In genomic region chr11:8579789-8580188, GRCm38 (mm10) we compare ENCODE assay signal across 10 mouse cellular contexts.
DNase-seq lines count a peak whose midpoint lies in the region; ATAC-seq and TF ChIP-seq lines count a peak whose summit lies in the region.
"Had no signal": no experiment of that assay in that cellular context is flagged by ENCODE, and none has a peak within 500 bp of the region (broad histone marks: within the 10 kb centered on the region; RNA-seq: fewer than 3 reads in every experiment).

No protein-coding gene starts in this region.

- H3K36me3 ChIP-seq in intestine, embryonic 14.5 days (ENCODE audit: control insufficient read depth, insufficient read depth, low read length) = peaks cover 23% of the 10 kb centered on the region
- H3K36me3 ChIP-seq in stomach, embryonic 16.5 days (ENCODE audit: control insufficient read depth, insufficient read depth, low read length) = 0 out of 2 replicates have a peak, but pooled peaks cover 7% of the 10 kb centered on the region
- H3K36me3 ChIP-seq in midbrain, embryonic 14.5 days (ENCODE audit: control insufficient read depth, insufficient read depth, low read length) = no peaks in the 10 kb centered on the region

- H3K9ac ChIP-seq in intestine, embryonic 14.5 days (ENCODE audit: low read length) = no peak overlapping the region
- H3K9ac ChIP-seq in stomach, embryonic 16.5 days (ENCODE audit: low read length) = no peak overlapping the region
- H3K9ac ChIP-seq in midbrain, embryonic 14.5 days (replicated peaks; ENCODE audit: low read length) = no peak overlapping the region

- WGBS in intestine, embryonic 14.5 days = 57% methylated on average over 5 of the region's 5 CpGs
- WGBS in stomach, embryonic 16.5 days = 51% methylated on average over 5 of the region's 5 CpGs
- WGBS in midbrain, embryonic 14.5 days = 91% methylated on average over 5 of the region's 5 CpGs

- H3K4me3 ChIP-seq in layer of hippocampus, adult 2 months = no peak overlapping the region
- H3K4me3 ChIP-seq in intestine, embryonic 14.5 days (ENCODE audit: low read depth, low read length) = no peak overlapping the region
- no peak overlapping the region for H3K4me3 ChIP-seq in stomach, embryonic 16.5 days (replicated peaks; ENCODE audit: low read length)
- no peak overlapping the region for H3K4me3 ChIP-seq in midbrain, embryonic 14.5 days (replicated peaks; ENCODE audit: low read depth, low read length)

- H3K4me1 ChIP-seq in intestine, embryonic 14.5 days (replicated peaks; ENCODE audit: control insufficient read depth, insufficient read depth, low read length) = peaks cover 14% of the 10 kb centered on the region
- H3K4me1 ChIP-seq in stomach, embryonic 16.5 days (ENCODE audit: control insufficient read depth, insufficient read depth, low read length) = peaks cover 31% of the 10 kb centered on the region
- peaks cover under 1% of the 10 kb centered on the region; the same call in 1 of the 2 replicates for H3K4me1 ChIP-seq in midbrain, embryonic 14.5 days (ENCODE audit: control insufficient read depth, insufficient read depth, low read length)

- no peak overlapping the region for H3K4me2 ChIP-seq in intestine, embryonic 14.5 days (ENCODE audit: low read length)
- H3K4me2 ChIP-seq in stomach, embryonic 16.5 days (ENCODE audit: low read depth, low read length) = no peak overlapping the region
- H3K4me2 ChIP-seq in midbrain, embryonic 14.5 days (ENCODE audit: low read length) = no peak overlapping the region
- H3K4me2 ChIP-seq: midbrain, embryonic 11.5 days had no signal

- H3K27ac ChIP-seq in layer of hippocampus, adult 2 months = no peak overlapping the region
- H3K27ac ChIP-seq in intestine, embryonic 14.5 days (ENCODE audit: low read depth) = peak overlapping the region; percentile 58
- H3K27ac ChIP-seq in stomach, embryonic 16.5 days (ENCODE audit: low read length) = peak overlapping the region; percentile 34
- H3K27ac ChIP-seq in midbrain, embryonic 14.5 days (replicated peaks; ENCODE audit: low read depth, low read length) = no peak overlapping the region

- no peaks in the 10 kb centered on the region for H3K27me3 ChIP-seq in intestine, embryonic 14.5 days (replicated peaks; ENCODE audit: control insufficient read depth, insufficient read depth, low read length)
- no peaks in the 10 kb centered on the region for H3K27me3 ChIP-seq in stomach, embryonic 16.5 days (ENCODE audit: control insufficient read depth, insufficient read depth, low read length)
- H3K27me3 ChIP-seq in midbrain, embryonic 14.5 days (ENCODE audit: control insufficient read depth, insufficient read depth, low read length) = no peaks in the 10 kb centered on the region

- no peak for ATAC-seq in intestine, embryonic 14.5 days (replicated peaks; ENCODE audit: low FRiP score, low TSS enrichment, low read depth)
- no peak; the same call in 1 of the 2 replicates for ATAC-seq in stomach, embryonic 16.5 days (ENCODE audit: insufficient read depth, low FRiP score)
- no peak for ATAC-seq in midbrain, embryonic 14.5 days (ENCODE audit: low FRiP score, low TSS enrichment)

- TF ChIP-seq CTCF in layer of hippocampus, adult 2 months (conservative IDR thresholded peaks at IDR 0.05) = 0 out of 2 replicates have a peak, but pooled peaks have one; percentile 7

- H3K9me3 ChIP-seq in intestine, embryonic 14.5 days (ENCODE audit: control insufficient read depth, low read length) = no peaks in the 10 kb centered on the region
- H3K9me3 ChIP-seq in stomach, embryonic 16.5 days (replicated peaks; ENCODE audit: control insufficient read depth, low read length) = no peaks in the 10 kb centered on the region
- H3K9me3 ChIP-seq in midbrain, embryonic 14.5 days (ENCODE audit: control insufficient read depth, low read length) = no peaks in the 10 kb centered on the region

- no peak for DNase-seq in layer of hippocampus, adult 2 months (ENCODE audit: low spot score in 2 of 2)
- no peak for DNase-seq in layer of hippocampus, postnatal 25 days (ENCODE audit: extremely low spot score in 1 of 2, low spot score in 1 of 2)
- DNase-seq in fibroblast of lung, adult 2 months (ENCODE audit: low read depth) = peak; percentile 70
- no peak for DNase-seq in intestine, embryonic 14.5 days (ENCODE audit: low spot score)
- no peak for DNase-seq in left cerebral cortex, adult 18-20 months (ENCODE audit: low spot score in 2 of 2)
- no peak for DNase-seq in midbrain, embryonic 14.5 days
- DNase-seq in layer of hippocampus, adult 9-11 months = no peak
- DNase-seq: cerebellum, postnatal 36 days had no signal

Comparison
In these comparisons a context has a peak if more than half of its experiments do, and no peak if none do; other contexts are left out.
1. H3K27ac ChIP-seq: peak in intestine, embryonic 14.5 days (single experiment) and stomach, embryonic 16.5 days (single experiment); none in layer of hippocampus, adult 2 months (single experiment) and midbrain, embryonic 14.5 days (single experiment).